Mouse (Mus musculus) lung, postnatal 0 days (tissue): Measurements from ENCODE around the gene Tcf20.

Source experiments
- CTCF ChIP-seq: IDR thresholded peaks from 2 replicates; pipeline ENCODE4 v1.5.1; 2016; ENCODE audit warnings: antibody characterized with exemption, mild to moderate bottlenecking
- EP300 ChIP-seq: IDR thresholded peaks from 2 replicates; pipeline ENCODE4 v1.6.1; 2016; ENCODE audit warnings: antibody characterized with exemption, mild to moderate bottlenecking, control low read depth

- TF ChIP-seq CTCF (no peak), EP300 (no peak)
Observed at GRCm38 (mm10) chr15:82765943-82766342, 221.7 kb downstream of the Tcf20 start.
